Mouse (Mus musculus): ENCODE data around the gene Exo5.

Gene Exo5

DNA sequence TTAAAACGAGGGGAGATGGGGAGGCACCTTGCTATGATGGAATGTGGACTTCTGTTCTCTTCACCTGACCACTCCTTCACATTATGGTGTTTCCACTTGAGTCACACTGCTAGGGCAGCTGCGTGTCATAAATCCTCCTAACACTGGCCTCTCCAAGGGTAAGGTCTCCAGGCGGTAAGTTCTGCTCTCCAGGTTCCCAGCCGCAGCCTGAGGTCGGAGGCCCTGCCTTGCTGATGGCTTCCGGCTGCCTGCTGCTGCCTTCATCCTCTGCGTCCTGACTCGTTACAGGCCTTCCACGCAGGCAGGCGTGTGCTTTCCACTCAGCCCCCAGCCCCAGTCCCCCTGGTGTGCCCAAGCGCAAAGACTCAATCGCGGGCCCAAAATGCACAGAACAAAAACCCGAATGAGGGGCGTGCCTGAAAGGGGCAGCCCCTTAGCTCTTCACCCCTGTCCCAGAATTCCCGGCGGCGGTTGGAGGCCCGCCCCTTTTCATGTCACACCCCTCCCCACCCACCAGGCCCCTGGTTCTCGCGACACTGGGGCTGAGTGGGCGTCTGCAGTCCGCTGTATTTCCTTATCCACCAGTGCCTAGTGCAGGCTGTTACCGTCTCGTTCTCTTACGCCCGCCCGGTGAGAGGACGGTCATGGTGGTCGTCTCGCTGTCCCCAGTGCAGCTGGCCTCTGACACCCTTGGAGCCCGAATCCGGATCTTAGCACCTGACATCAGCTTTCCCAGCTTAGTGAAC is at the start of gene Exo5:
TSS of gene Exo5 (minus strand) at position 464 of the 746 bp plus-strand sequence.
- peak; percentile 83 to 88 for DNase-seq (ENCODE audit: low spot score in 2 of 2)

DNA sequence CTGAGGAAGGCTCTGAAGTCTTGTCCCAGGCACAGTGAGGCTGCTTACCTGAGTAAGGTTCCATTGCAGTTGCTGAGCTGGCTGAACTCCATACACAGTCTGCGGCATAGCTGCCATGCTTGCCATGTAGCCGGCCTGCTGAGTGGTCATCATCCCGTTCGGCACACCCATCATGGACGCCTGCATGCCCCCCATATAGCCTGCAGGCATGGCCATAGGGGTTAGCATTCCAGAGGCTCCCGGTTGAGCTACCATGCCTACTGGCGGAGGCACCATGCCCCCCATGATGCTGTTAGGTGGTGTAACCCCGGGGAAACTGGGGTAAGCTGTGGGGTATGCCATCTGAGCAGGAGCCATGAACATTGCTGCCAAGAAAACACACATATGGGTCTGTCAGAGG is 47.0 kb upstream of the Exo5 start:
- DNase-seq (ENCODE audit: low spot score in 2 of 2): no peak

DNA sequence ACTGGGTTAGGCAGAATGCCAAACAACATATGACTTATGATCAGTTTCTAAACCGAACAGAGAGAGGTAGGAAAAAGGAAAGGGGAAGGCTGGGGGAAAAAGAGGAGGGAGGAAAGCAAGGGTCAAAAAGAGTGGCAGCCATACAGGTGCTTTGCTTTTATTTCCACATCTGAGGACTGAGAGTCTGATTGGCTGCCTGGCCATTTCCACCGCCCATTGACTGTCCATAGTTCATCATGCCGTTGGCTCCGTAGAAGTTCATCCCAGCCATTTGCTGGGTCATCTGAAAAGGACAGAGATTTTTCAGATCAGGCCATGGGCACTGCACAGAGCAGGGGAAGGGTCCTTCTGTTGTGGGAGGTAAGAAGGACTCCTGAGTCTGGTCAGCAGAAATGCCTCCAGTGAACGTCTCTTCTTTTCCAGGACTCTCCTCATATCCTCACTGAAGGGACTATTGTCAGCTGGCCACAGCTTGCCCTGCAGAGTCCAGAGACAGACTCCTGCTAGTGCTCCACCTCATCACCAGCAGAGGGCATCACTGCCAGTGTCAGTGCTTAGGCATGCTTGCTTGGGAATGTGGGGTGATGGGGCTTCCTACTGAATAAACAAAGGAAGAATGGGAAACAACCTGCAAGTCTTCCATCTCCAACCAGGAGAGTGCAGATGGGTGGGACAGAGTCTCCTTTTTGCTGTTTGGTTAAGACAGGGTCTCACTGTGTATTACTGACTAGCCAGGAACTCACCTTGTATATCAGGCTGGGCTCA is 44.7 kb upstream of the Exo5 start:
- peak; percentile 39 to 44 for DNase-seq (ENCODE audit: low spot score in 2 of 2)

DNA sequence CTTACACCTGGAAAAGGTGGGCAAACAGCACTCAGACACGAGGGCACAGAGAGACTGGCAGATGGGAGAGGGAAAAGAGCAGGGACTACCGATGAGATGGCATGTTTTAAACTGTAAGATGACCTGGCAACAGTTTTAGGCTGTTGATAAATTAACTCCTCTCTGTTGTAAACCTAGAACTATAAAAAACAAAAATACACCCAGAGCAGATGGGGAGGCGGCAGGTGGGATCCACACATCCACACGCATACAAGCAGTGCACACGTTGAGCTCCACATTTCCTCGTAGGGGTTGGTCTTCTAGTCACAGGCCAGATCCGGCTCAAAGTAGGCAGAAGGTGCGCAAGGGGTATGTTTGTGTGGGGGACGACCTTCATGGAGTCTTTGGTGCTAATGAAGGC is 43.7 kb upstream of the Exo5 start:
- no peak for DNase-seq (ENCODE audit: low spot score in 2 of 2)

DNA sequence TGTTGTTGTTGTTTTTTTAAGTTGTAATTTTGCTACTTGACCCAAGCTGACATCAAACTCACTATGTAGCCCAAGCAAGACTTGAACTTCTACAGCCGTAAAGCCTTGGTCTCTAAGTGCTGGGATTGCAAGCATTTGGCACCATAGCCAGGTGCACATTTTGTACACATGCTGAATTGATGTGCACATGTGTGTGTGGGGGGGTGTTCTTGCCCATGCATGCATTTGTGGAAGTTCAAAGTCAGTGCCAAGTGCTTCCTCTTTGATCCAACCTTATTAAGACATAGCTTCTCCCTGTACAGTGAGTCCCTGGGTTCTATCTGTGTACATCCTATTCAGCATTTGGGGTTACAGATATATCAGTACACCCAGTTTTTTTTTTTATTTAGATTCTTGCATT is 30.8 kb upstream of the Exo5 start:
- no peak for DNase-seq (ENCODE audit: low spot score in 2 of 2)

DNA sequence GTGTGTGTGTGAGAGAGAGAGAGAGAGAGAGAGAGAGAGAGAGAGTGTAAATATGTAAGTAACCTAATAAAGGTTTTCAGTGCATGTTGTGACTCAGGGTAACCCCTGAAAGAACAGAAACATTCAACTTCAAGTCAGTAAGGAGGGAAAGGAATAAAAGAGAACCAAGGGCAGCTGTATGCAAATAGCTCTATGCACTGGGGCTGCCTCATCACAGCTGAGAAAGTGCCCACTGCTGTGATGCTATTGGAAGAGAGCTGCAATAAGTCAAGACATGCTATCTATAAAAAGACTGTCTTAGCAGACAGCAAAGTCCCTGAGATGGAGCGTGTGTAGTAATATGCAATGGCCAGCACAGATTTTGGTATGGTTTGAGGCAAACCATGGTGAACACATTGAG is 28.9 kb upstream of the Exo5 start:
- no peak for DNase-seq (ENCODE audit: low spot score in 2 of 2)

DNA sequence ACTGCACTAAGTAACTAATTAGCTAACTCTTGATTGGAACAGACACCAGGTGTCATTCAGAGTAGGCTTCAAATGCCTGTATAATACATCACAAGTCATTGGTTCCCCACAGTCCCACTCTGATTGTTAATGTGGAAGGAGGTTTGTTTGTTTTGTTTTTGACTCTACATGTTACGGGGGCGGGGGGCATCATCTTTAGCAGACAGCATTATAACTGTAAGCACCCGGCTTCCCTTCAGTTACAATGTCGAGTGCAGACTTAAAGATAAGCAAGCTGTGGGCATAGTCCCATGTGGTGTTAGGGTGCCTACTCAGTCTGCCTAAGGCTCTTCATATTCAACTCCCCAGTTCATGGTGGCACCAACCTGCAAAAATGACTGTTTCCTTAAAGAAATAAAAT is 28.2 kb upstream of the Exo5 start:
- no peak for DNase-seq (ENCODE audit: low spot score in 2 of 2)

DNA sequence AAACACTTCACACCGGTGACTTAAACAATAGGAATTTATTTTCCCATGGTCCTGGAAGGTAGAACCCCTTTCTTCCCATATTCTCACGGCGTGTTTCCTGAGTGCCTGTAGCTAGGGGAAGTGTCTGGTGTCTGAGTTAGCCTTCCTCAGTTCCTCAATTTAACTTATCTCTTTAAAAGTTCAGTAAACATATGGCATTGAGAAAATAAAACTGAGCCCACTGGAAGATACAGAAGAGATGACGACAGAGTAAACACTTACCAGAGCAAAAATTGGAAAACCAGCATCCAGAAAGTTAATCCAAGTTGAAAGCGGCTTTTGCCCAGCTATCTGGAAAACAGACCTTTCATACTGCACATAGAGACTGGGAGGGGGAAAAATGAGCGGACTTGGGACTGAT is 27.3 kb upstream of the Exo5 start:
- no peak for DNase-seq (ENCODE audit: low spot score in 2 of 2)

DNA sequence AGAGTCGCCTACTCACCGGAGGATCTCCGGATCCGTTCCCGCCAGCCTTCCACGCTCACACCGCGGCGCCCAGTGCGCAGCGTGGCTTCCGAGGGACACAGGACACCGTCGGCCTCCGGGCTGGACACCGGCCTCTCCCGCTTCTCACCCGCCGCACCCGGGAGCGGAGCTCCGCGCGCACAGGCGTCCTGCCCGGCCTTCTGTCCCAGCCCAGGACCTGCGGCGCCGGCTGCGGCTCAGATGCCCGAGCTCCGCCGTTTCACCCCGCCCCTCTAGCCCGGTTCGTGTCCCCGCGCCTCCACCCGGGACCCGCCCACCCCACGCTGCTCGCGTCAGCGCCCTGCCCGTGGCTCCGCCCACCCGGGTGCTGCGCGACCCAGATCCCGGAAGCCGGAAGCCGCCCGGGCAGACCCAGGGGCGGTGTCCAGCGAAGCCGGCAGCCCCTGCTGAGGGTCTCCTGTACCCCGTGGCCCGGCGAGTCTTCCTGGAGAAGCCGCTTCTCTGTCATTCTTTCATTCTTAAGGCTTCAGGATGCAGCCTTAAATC is 26.7 kb upstream of the Exo5 start, which contains the start of gene Zfp69:
TSS of gene Zfp69 (minus strand) at position 272 of the 546 bp plus-strand sequence.
- peak; percentile 73 to 84 for DNase-seq (ENCODE audit: low spot score in 2 of 2)

DNA sequence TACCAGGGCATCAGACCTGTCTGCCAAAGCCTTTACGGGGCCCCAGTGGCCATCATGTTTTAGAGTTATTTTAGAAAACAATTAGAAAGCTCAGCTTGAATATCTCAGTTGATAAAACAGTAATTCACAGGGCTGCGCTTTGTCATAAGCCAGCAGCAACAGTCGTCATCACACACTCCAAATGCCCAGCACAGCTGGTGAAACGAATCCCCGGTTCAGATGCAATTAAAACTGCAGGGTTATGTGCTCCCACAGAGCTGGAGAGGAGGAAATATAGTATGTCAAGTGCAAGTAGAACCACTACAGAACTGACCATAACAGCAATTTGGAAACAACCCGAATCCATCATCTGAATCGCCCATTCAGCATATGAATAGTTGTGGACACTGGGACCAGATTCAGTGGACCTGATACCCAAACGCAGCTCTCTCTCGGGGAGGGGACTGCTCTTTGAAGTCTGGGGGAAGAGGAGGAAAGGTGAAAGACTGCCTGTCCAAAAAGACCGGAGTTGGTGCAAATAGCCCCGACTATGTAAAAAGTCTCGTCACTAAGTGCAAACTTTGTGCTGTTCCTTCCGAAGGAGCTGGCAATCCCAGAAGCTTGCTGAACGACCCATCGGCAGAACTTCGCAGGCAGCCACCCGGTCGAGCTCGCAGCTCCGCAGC is 26.1 kb upstream of the Exo5 start:
- DNase-seq (ENCODE audit: low spot score in 2 of 2): no peak

DNA sequence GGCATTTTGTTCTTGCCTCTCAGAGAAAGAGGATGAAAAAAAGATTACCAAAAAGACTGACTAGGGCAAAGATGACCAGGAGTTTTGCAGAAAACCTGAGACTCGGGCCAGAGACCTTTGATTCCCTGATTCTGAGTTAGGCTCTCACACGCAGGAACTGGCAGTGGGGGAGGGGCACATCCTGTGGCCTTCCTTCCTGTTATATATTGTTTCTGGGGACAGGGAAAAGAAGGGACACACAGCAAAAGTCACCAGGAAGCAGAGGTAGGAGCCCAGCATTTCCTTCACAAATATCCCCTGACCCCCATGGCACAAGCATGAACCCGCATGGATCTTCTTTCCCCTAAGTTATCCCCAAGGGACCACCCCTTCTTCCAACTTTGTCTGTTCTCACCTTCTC is 24.1 kb upstream of the Exo5 start:
- DNase-seq (ENCODE audit: low spot score in 2 of 2): no peak

DNA sequence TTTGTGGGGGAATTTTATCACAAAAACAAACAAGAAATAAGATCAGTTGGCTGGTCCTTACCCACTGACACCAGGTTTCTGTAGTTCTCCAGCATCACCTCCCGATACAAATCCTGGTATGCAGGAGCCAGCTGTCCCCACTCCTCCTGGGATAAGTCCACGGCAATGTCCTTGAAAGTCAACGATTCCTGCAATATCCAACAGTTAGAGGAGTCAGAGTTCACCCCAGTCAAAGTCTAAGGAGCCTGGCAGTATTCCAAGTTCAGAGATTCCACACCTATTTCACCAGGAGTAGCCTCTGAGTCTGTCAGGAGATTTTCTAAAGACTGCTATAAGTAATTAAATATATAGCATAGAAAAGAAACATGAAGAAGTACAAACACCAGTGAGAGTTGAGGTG is 10.2 kb upstream of the Exo5 start:
- no peak for DNase-seq (ENCODE audit: low spot score in 2 of 2)

DNA sequence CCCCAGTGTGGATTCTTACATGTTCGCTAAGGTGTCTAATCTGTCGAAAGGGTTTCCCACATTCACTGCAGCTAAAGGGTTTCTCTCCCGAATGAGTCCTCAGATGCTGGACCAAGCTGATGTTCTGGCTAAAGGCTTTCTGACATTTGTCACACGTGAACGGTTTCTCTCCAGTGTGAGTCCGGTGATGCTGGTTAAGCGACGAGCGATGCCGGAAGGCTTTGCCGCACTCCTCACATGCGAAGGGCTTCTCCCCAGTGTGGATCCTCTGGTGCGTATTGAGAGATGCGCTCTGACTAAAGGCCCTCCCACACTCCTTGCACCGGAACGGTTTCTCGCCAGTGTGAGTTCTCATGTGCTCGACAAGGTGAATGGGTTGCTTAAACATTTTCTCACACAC is 5.9 kb upstream of the Exo5 start:
- DNase-seq (ENCODE audit: low spot score in 2 of 2): no peak

DNA sequence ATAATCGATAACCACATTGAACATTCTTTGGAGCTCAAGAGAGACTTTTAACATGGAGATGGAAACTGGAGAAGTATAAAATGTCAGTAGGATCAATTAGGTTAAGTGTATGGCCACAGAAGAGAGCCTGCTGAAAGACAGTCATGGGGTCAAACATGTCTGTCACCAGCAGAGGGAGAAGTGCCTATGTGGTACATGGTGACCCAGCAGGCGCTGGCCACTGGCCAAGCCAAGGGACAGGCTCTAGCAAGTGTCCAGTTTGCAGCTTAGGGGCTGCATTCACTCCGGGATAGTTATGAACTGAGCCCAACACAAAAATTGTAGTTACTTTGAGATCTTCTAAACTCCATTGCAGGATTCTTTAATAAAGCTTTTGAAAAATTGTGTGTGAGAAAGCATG is 3.9 kb upstream of the Exo5 start:
- DNase-seq (ENCODE audit: low spot score in 2 of 2): no peak

DNA sequence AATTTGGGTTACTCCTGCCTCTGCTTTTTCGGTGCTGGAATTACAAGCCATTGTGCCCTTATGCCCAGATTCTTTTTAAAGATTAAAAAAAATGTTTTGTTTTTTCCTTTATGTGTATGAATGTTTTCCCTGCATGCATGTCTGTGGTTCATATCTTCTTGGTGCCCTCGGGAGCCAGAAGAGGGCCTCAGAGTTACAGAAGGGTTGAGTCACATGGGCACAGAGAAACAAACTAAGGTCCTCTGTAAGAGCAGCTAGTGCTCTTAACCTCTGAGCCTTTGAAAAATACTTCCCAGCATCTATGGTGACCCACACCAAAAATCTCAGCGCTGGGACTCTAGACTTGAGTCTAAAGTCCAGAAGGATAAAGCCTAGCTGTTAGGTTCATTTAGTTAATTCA is 569 bp upstream of the Exo5 start:
- peak in 1 of 2 experiments; percentile 23 for DNase-seq (ENCODE audit: low spot score in 2 of 2)

DNA sequence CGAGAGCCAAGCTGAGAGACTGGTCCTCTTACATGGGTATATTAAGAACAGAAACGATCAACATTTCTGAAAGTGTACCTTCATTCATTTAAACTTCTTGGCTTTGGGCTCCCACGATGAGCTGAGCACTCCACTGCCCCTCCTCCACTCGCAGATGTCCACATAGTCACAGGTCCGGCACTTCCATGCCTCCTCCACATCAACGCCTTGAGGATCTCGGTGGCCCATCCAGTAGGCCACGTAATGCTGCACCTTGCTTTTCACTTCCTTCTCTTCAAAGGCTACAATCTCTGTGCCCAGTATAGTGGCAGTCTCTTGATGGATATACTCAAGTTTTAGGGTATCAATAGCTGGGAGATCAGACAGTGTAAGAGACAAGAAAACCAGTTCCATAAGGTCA is 3.4 kb downstream of the Exo5 start:
- DNase-seq (ENCODE audit: low spot score in 2 of 2): no peak

DNA sequence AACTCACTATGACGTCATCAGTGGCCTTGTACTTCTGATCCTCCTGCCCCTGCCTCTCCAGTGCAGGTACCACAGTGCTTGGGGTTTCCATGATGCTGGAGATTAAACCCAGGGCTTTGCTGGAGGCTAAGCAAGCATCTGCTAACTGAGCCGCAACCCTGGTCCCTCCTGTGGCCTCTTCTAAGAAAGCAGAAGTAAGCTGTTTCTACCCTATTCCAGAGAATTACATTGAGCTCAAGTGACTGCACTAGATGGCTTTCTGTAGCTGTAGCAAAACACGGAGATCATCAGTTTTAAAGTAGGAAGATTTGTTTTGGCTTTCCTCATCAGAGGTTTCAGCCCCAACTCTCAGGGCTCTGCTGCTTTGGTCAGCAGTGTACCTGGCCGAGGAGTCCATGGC is 10.3 kb downstream of the Exo5 start:
- DNase-seq (ENCODE audit: low spot score in 2 of 2): no peak

DNA sequence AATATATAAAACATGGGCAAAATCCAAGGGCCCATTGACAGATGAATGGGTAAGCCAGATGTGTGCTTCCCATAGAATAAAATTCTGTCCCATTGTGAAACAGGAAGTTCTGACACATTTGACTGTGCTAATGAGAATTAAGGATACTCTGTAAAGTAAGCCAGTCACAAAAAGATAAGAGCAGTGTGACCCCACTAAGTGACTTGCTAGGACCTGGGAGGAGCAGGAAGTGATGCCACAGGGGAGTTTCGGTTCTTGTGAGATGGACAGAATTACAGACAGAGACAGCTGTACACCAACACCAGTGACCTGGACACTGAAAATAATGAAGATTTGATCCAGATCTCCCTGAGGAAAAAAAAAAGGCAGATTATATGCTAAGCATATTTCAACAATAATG is 11.0 kb downstream of the Exo5 start:
- DNase-seq (ENCODE audit: low spot score in 2 of 2): no peak

DNA sequence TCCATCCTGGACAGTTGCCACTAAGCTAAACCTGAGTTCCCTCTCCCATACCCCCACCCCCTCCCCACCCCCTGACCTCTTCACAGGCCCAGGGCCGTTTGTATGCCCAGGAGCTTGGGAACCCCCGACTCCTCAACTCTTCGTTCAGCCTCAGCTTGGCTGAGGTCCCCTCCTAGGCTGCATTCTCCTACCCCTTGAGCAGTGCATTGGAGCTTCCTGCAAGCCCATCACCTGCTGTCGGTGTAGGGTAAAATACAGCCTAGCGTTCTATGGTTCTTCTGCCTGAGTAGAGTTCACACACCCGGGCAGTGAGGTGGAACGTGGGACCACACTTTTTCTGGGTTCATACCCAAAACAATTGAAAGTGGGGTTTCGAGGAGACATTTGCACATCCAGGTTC is 11.4 kb downstream of the Exo5 start:
- no peak for DNase-seq (ENCODE audit: low spot score in 2 of 2)

DNA sequence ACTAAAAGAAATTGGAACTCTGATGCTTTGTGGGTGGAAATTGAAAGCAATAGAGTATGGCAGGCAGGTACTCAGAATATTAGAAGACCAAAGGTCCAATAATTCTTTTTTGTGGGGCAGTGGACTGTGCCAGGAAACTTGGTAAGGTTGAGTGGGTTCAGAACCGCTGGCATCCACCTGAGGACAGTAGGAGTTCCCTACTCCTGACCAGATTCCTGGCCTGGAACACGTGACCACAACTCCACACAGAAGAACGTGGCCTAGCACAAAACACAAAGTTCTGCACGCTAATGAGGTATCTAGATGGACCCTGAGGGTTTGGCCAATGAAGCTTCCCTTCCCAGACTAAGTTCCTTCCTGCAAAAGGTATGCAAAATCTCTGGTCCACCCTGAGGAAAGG is 12.0 kb downstream of the Exo5 start:
- DNase-seq (ENCODE audit: low spot score in 2 of 2): no peak

DNA sequence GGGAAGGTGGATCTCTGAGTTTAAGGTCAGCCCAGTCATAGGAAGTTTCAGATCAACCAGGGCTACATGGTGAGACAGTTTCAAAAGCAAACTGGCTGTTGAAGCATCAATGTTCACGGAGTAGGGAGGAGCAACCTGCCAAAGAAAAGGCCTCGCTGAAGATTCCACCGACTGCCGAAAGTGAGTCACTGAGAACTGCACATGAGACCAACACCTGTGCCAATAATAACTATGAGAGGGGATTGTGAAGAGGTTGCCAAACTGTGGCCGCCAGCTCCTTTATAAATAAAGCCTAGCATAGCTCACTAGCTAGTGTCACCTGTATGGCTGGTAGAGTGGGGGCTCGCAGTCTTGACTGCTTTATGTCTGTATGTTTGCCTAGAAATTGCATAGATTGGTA is 13.7 kb downstream of the Exo5 start:
- DNase-seq (ENCODE audit: low spot score in 2 of 2): no peak

DNA sequence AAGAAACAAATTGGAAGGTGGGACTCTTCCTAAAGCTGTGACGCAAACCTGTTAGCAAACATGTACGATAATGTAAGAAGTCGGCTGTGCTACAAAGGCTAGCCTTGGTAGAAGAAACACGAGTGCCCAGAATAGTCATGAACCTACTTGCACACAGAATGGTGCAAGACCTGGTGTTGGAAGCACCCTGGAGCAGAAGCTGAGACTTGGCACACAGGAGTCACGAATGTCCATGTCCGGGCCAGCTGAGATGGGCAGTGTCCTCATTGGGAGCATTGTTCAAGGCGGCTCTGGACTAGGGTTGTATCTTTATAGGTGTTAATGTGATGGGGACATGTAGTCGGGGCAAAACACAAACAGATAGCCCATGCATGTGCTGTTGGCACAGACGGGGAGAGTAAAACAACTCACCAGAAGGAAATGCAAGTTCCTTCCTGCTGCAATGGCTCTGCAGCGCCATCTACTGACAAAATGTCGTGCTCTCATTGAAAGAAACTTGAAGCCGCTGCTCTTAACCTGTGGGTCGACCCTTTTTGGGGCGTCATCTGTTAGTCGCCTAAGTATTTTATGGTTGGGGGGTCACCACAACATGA is 15.2 kb downstream of the Exo5 start:
- DNase-seq (ENCODE audit: low spot score in 2 of 2): peak; percentile 60 to 71

Measured in right cerebral cortex, adult 2 months (tissue).